Mouse (Mus musculus): ENCODE measurements around the gene Zfp947.
"Not testable (repeated sequence)": the region's sequence is repeated elsewhere in the genome, so short reads cannot be mapped to it uniquely, and the experiment has no call there.

DNA sequence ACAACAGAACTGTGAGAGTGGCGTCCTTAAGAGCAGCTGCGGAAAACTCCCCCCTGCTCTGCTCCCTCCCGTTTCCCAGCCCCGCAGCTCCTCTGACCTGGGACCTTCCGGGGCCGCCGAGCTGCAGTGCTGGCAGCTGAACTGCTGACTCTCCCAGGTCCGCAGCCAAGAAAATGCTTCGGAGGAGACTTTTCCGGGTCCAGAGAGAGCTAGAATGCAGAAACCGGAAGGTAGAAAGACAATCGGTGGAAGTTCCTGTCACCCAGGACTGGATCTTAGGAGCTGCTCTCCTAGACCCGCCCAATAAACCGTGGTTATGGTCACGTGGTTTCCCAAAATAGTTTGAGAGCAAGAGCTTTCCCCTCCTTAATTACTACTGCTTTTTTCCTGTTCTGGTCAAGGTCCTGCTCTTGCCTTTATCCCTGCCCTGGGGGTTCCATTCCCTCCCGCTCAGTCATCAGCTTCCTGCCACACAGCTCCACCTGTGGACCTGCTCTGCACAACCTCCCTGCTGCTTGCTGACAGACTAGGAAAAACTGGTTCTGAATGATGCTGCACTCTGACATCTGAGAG, at the start of gene Zfp947:
- TF ChIP-seq CTCF (IDR thresholded peaks at IDR 0.05; ENCODE audit: low read depth) = peak; percentile 46
- not testable (repeated sequence) for TF ChIP-seq EP300 (optimal IDR thresholded peaks at IDR 0.05)

Measured in stomach, postnatal 0 days (tissue).